Mouse (Mus musculus) heart, postnatal 0 days (tissue): ENCODE data around the gene Slc26a8.

Experiments used
- CTCF ChIP-seq: IDR thresholded peaks from 2 replicates; pipeline ENCODE4 v1.5.1; 2016; ENCODE audit warnings: antibody characterized with exemption, control low read depth, low read depth
- EP300 ChIP-seq: IDR thresholded peaks from 2 replicates; pipeline ENCODE4 v1.6.1; 2016; ENCODE audit warnings: antibody characterized with exemption, low read depth

GRCm38 (mm10) chr17:28693086-28693485, 3.1 kb upstream of the Slc26a8 start:
- no peak for TF ChIP-seq CTCF
- TF ChIP-seq EP300, result no peak
